In genomic region chr1:74199046-74199445, GRCm38 (mm10) we compare ENCODE assay signal across 27 mouse cellular contexts. TPM values are rescaled to one million over a fixed set of nuclear protein-coding genes. Genes with fewer than 3 reads are reported as not detected.
DNase-seq lines count a peak whose midpoint lies in the region; ATAC-seq and TF ChIP-seq lines count a peak whose summit lies in the region.
"Had no signal": no experiment of that assay in that cellular context is flagged by ENCODE, and none has a peak within 500 bp of the region (broad histone marks: within the 10 kb centered on the region; RNA-seq: fewer than 3 reads in every experiment).

No protein-coding gene starts in this region.

- no peaks in the 10 kb centered on the region for H3K36me3 ChIP-seq in hindbrain, embryonic 14.5 days (replicated peaks; ENCODE audit: control insufficient read depth, insufficient read depth)
- no peaks in the 10 kb centered on the region for H3K36me3 ChIP-seq in hindbrain, embryonic 11.5 days (ENCODE audit: control insufficient read depth, insufficient read depth, low read length)
- no peaks in the 10 kb centered on the region for H3K36me3 ChIP-seq in lung, embryonic 14.5 days (ENCODE audit: insufficient read depth)
- no peaks in the 10 kb centered on the region for H3K36me3 ChIP-seq in kidney, embryonic 15.5 days
- H3K36me3 ChIP-seq: heart, embryonic 15.5 days; limb, embryonic 15.5 days; neural tube, embryonic 15.5 days had no signal

- no peak overlapping the region for H3K9ac ChIP-seq in hindbrain, embryonic 14.5 days
- H3K9ac ChIP-seq in hindbrain, embryonic 11.5 days (ENCODE audit: low read depth, low read length), result no peak overlapping the region
- no peak overlapping the region for H3K9ac ChIP-seq in lung, embryonic 14.5 days
- H3K9ac ChIP-seq in kidney, embryonic 15.5 days, result no peak overlapping the region
- H3K9ac ChIP-seq: heart, embryonic 15.5 days; limb, embryonic 15.5 days; neural tube, embryonic 15.5 days had no signal

- WGBS in hindbrain, embryonic 14.5 days, result 76% methylated on average over 8 of the region's 8 CpGs
- 84% methylated on average over 8 of the region's 8 CpGs for WGBS in hindbrain, embryonic 11.5 days
- 47% methylated on average over 8 of the region's 8 CpGs for WGBS in lung, embryonic 14.5 days
- WGBS in kidney, embryonic 15.5 days, result 81% methylated on average over 8 of the region's 8 CpGs

- H3K4me2 ChIP-seq in hindbrain, embryonic 14.5 days (replicated peaks), result no peak overlapping the region
- no peak overlapping the region for H3K4me2 ChIP-seq in hindbrain, embryonic 11.5 days (replicated peaks; ENCODE audit: low read depth, low read length)
- no peak overlapping the region for H3K4me2 ChIP-seq in lung, embryonic 14.5 days
- no peak overlapping the region for H3K4me2 ChIP-seq in kidney, embryonic 15.5 days
- H3K4me2 ChIP-seq: heart, embryonic 15.5 days; limb, embryonic 15.5 days; neural tube, embryonic 15.5 days had no signal

- no peak for ATAC-seq in hindbrain, embryonic 14.5 days (ENCODE audit: low FRiP score)
- no peak for ATAC-seq in hindbrain, embryonic 11.5 days (ENCODE audit: low FRiP score)
- peak; percentile 28; the same call in 1 of the 2 replicates for ATAC-seq in lung, embryonic 14.5 days (ENCODE audit: insufficient read depth)
- no peak for ATAC-seq in kidney, embryonic 15.5 days (replicated peaks; ENCODE audit: low FRiP score)
- ATAC-seq: activated CD4-positive, CD25-positive, alpha-beta regulatory T cell, adult 4 months; hindbrain, embryonic 16.5 days had no signal

- H3K27me3 ChIP-seq in hindbrain, embryonic 14.5 days (ENCODE audit: control insufficient read depth, insufficient read depth, low read length), result no peaks in the 10 kb centered on the region
- H3K27me3 ChIP-seq in hindbrain, embryonic 11.5 days (ENCODE audit: control insufficient read depth, insufficient read depth, low read length), result no peaks in the 10 kb centered on the region
- no peaks in the 10 kb centered on the region for H3K27me3 ChIP-seq in lung, embryonic 14.5 days (ENCODE audit: insufficient read depth, low read length)
- no peaks in the 10 kb centered on the region for H3K27me3 ChIP-seq in kidney, embryonic 15.5 days
- H3K27me3 ChIP-seq: heart, embryonic 15.5 days; limb, embryonic 15.5 days; neural tube, embryonic 15.5 days had no signal

- H3K4me3 ChIP-seq in hindbrain, embryonic 14.5 days (replicated peaks; ENCODE audit: low read length), result no peak overlapping the region
- no peak overlapping the region for H3K4me3 ChIP-seq in hindbrain, embryonic 11.5 days (ENCODE audit: low read depth, low read length)
- no peak overlapping the region for H3K4me3 ChIP-seq in lung, embryonic 14.5 days (ENCODE audit: low read depth, low read length)
- no peak overlapping the region for H3K4me3 ChIP-seq in kidney, embryonic 15.5 days (replicated peaks)
- H3K4me3 ChIP-seq: heart, embryonic 15.5 days; limb, embryonic 15.5 days; neural tube, embryonic 15.5 days had no signal

- no peaks in the 10 kb centered on the region for H3K4me1 ChIP-seq in hindbrain, embryonic 14.5 days (replicated peaks; ENCODE audit: control insufficient read depth, insufficient read depth, low read length)
- H3K4me1 ChIP-seq in hindbrain, embryonic 11.5 days (replicated peaks; ENCODE audit: control insufficient read depth, insufficient read depth, low read length), result no peaks in the 10 kb centered on the region
- no peaks in the 10 kb centered on the region for H3K4me1 ChIP-seq in lung, embryonic 14.5 days (ENCODE audit: insufficient read depth)
- H3K4me1 ChIP-seq in kidney, embryonic 15.5 days, result peaks cover 8% of the 10 kb centered on the region; the same call in 1 of the 2 replicates
- H3K4me1 ChIP-seq: heart, embryonic 15.5 days; neural tube, embryonic 15.5 days had no signal

- TF ChIP-seq CTCF in lung, embryonic 14.5 days (IDR thresholded peaks at IDR 0.05; ENCODE audit: low read depth), result no peak

- H3K27ac ChIP-seq in hindbrain, embryonic 14.5 days, result no peak overlapping the region
- H3K27ac ChIP-seq in hindbrain, embryonic 11.5 days (ENCODE audit: low read depth, low read length), result no peak overlapping the region
- no peak overlapping the region for H3K27ac ChIP-seq in lung, embryonic 14.5 days (ENCODE audit: low read depth)
- H3K27ac ChIP-seq in kidney, embryonic 15.5 days, result no peak overlapping the region
- H3K27ac ChIP-seq: heart, embryonic 15.5 days; kidney, postnatal 0 days; limb, embryonic 15.5 days; neural tube, embryonic 15.5 days had no signal

- no peaks in the 10 kb centered on the region for H3K9me3 ChIP-seq in hindbrain, embryonic 14.5 days (ENCODE audit: control insufficient read depth, low read length)
- H3K9me3 ChIP-seq in hindbrain, embryonic 11.5 days (ENCODE audit: control insufficient read depth, low read length), result no peaks in the 10 kb centered on the region
- no peaks in the 10 kb centered on the region for H3K9me3 ChIP-seq in lung, embryonic 14.5 days (ENCODE audit: low read depth, low read length)
- H3K9me3 ChIP-seq in kidney, embryonic 15.5 days (replicated peaks), result no peaks in the 10 kb centered on the region
- H3K9me3 ChIP-seq: heart, embryonic 15.5 days; limb, embryonic 15.5 days; neural tube, embryonic 15.5 days had no signal

- peak; percentile 39 for DNase-seq in hindbrain, embryonic 14.5 days (ENCODE audit: low spot score)
- no peak for DNase-seq in hindbrain, embryonic 11.5 days (ENCODE audit: low spot score)
- peak; percentile 80 for DNase-seq in lung, embryonic 14.5 days
- DNase-seq in lung, postnatal 14 days, result no peak
- DNase-seq in 3T3-L1 (ENCODE audit: low read depth, low spot score), result peak; percentile 19
- DNase-seq in brain, adult 2 months (ENCODE audit: low read depth, low spot score), result peak; percentile 32
- no peak for DNase-seq in thymus, postnatal 14 days
- DNase-seq: adrenal gland, postnatal 10 days; cerebellum, adult 11 months; cerebellum, adult 9-11 months; heart, postnatal 36 days; kidney, adult 18-20 months; left cerebral cortex, postnatal 4 days; lung, postnatal 10 days; right cerebral cortex, adult 18-20 months; right cerebral cortex, postnatal 4 days; thymus, postnatal 25 days had no signal

RNA-seq across cellular contexts. Expression of gene Cxcr1, which starts 4.6 kb away (rescaled TPM):
- polyA plus RNA-seq in hindbrain, embryonic 14.5 days (2014; fragmentation: Nextera tagmentation; extraction: Ambion mirVana), result not detected in 2 replicates
- 0.15 TPM in 1 of 2 replicates, not detected in the other for polyA plus RNA-seq in hindbrain, embryonic 11.5 days (2014; fragmentation: Nextera tagmentation; extraction: Ambion mirVana)
- polyA plus RNA-seq in lung, embryonic 14.5 days (2014; fragmentation: Nextera tagmentation; extraction: Ambion mirVana), result not detected in 2 replicates
- not detected in 2 replicates for polyA plus RNA-seq in kidney, embryonic 15.5 days (2015; fragmentation: Nextera tagmentation; extraction: Ambion mirVana)
- polyA plus RNA-seq: activated CD4-positive, CD25-positive, alpha-beta regulatory T cell, adult 4 months; gonadal fat pad, adult 2 months; heart, embryonic 15.5 days; hindbrain, embryonic 16.5 days; kidney, postnatal 0 days; large intestine, adult 2 months; limb, embryonic 15.5 days; neural tube, embryonic 15.5 days; stomach, embryonic 14.5 days had no signal

RNA-seq across cellular contexts. Expression of gene Arpc2, which starts 36.8 kb away (rescaled TPM):
- 324 and 329 TPM in 2 replicates for polyA plus RNA-seq in hindbrain, embryonic 14.5 days (2014; fragmentation: Nextera tagmentation; extraction: Ambion mirVana)
- polyA plus RNA-seq in hindbrain, embryonic 11.5 days (2014; fragmentation: Nextera tagmentation; extraction: Ambion mirVana), result 325 and 330 TPM in 2 replicates
- 365 and 370 TPM in 2 replicates for polyA plus RNA-seq in lung, embryonic 14.5 days (2014; fragmentation: Nextera tagmentation; extraction: Ambion mirVana)
- polyA plus RNA-seq in kidney, embryonic 15.5 days (2015; fragmentation: Nextera tagmentation; extraction: Ambion mirVana), result 446 and 449 TPM in 2 replicates

RNA-seq across cellular contexts. Expression of gene Cxcr2, which starts 45.3 kb away (rescaled TPM):
- polyA plus RNA-seq in hindbrain, embryonic 14.5 days (2014; fragmentation: Nextera tagmentation; extraction: Ambion mirVana), result 0.11 TPM in 1 of 2 replicates, not detected in the other
- 0.05 and 0.10 TPM in 2 replicates for polyA plus RNA-seq in hindbrain, embryonic 11.5 days (2014; fragmentation: Nextera tagmentation; extraction: Ambion mirVana)
- 0.05 TPM in 1 of 2 replicates, not detected in the other for polyA plus RNA-seq in lung, embryonic 14.5 days (2014; fragmentation: Nextera tagmentation; extraction: Ambion mirVana)
- 0.12 and 0.16 TPM in 2 replicates for polyA plus RNA-seq in kidney, embryonic 15.5 days (2015; fragmentation: Nextera tagmentation; extraction: Ambion mirVana)

Comparison
In these comparisons a context has a peak if more than half of its experiments do, and no peak if none do; other contexts are left out.
1. DNase-seq: peak in hindbrain, embryonic 14.5 days (single experiment), lung, embryonic 14.5 days (single experiment), 3T3-L1 (single experiment) and brain, adult 2 months (single experiment); none in hindbrain, embryonic 11.5 days (single experiment), lung, postnatal 14 days (single experiment) and thymus, postnatal 14 days (single experiment).